Mouse (Mus musculus): ENCODE results near the gene Ide. TPM values are rescaled to one million over a fixed set of nuclear protein-coding genes. Genes with fewer than 3 reads are reported as not detected.
"Not testable (repeated sequence)": the region's sequence is repeated elsewhere in the genome, so short reads cannot be mapped to it uniquely, and the experiment has no call there.

Gene Ide
- total RNA-seq, 2 experiments from 2014 or later = 37.8 to 37.9 TPM

DNA sequence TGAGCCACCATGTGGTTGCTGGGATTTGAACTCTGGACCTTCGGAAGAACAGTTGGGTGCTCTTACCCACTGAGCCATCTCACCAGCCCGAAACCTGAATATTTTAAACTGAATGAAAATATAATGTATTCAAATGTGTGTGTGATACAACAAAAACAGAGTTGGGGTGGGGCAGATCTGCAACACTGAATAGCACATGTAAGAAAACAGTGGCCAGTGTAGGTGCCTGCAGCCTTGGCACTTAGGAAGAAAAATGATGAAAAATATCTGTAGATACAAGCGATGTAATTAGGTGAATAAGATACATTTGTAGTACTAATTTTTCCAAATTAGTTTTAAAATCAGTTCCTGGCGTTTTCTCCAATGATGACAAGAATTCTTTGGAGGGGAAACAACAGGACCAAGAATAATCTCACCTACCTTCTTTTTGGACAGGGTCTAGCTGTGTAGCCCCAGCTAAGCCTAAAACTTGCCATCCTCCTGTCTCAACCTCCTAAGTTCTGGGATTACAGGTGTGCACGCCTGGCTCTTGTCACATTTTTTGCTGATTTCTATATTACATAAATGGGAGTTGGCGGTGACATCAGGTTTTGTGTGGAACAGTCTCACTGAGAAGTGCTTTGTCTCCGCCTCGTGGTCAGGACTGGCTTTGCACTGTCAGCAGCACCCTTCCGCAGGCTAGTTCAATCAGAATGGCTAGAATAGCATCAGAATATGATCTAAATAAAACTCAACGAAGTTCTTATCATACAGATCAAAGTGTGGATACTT lies 72.1 kb downstream of the Ide start:
- DNase-seq = peak; percentile 89 to 91

DNA sequence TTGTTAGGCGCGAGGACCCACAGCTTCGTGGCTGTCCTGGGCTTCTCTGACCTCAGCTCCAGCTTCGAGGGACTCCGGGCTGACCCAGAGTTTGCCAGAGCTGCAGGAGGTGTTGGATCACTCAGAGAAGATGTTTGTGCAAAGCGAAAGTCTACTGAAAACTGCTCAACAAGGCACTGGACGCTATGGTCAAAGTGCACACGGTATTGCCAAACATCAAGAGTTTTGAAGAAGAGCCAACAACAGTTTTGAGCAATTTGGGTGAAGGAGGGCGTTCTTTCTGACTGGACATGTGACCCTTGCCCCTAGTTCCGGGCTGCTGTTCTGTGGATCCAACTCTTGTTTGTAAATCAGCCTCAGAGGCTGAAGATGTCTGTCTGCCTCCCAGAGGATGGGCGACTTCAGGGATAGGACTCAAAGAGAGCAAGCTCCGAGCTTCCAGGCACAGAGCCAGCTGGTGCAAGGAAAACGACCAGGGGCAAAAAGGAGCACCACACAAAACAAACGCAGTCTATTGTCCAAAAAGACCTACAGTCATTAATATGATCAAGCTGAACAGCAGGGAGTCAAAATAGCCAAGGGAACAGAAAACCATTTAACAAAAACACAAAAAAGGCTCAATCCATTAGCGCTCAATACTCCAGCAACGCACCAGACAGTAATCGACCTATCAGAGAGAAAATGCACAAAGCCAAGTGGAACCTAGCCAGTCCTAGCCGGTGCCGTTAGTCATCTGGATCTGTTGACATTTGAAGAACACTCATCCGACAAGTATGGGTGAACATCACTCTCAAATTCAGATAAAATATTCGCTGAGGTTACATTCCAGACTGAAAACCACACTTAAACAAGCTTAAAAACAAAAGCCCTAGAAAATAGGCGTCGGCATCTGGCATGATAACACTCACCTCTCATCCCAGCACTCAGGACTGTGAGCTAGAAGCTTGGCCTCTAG lies 73.4 kb downstream of the Ide start:
- peak; percentile 32 to 40 for DNase-seq

DNA sequence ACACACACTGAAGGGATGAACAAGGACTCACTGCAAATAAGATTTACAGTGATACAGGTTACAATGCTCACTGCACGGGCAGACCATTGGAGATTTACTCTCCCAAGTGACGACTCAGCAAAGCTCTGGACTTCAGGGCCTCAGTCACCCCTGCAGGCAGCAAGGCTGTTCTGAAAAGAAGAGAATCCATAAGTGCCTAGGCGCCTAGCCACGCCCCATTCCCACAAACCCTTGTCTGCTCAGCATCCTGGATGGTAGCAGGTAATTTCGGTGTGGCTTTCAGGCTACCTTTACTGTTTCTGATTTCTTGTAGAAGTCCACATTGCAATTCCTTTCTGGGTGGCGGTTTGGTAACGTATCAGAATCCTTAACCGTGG lies 74.1 kb downstream of the Ide start:
- DNase-seq = no peak

DNA sequence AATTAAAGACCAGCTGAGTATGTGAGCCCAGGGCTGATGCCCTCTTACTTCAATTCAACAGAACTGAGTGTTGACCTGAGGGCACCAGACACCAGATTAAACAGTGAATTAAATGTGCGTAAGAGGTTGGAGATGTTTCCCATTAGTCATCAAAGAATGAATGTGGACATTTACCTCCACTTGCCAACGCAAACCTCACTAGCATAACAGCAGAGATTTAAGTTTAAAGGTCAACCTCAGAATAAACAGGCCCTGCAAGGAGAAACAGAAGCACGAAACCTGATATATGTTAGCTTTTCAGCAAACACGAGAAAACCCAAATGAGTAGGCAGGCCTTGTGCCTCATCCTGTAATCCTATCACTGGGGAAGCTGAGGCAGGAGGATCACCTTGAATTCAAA lies 75.3 kb downstream of the Ide start:
- no peak for DNase-seq

DNA sequence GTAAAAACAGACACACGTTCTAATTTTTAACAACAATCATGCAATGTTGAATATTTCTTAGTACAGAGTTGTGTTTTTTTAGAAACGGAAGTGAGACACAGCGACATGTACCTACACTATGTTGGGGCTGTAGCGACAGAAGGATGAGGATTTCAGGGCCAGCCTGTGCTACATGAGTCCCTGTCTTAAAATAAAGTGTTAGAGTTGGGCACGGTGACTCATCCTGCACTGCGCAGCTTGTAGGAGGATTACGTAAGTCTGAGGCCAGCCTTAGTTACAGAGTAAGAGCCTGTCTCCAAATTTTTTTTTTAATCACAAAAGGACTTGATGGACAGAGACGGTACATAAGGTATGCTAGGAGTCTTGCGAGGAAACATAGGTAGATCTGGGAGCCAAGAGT lies 82.3 kb downstream of the Ide start:
- peak in 1 of 2 experiments; percentile 37 for DNase-seq

DNA sequence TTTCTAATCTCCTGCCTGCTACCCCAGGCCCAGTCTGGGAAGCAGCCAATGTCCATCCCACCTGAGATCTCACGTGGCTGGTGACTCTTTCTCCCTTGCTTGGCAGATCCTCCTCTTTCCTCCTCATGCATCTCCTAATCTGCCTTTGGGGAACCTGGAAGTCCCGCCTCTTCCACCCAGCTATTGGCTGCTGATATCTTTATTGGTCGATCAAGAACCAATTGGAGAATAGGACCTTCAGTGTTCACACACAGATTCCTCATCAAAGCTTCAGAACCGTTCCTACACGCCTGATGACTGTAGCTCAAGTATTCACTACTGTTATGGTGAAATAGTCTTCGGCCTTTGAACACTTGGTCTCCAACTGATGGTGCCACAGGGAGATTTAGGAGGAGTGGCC lies 85.5 kb downstream of the Ide start:
- no peak for DNase-seq

DNA sequence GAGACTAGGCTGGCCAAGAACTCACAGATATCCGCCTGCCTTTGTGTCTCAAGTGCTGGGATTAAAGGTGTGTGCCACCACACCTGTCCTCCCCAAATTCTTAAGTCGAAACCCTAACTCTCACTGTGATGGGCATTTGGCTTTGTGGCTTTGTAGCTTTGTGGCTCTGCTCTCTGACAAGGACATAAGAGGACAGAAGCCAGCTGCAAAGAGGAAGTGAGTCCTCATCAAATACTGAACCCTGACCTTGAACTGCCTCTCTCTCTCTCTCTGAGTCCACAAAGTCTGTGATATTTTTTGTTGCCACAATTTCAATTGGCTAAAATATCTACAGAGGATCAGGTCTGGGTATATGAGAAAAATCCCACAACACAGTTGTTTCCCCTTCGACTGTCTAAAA lies 89.5 kb downstream of the Ide start:
- no peak for DNase-seq

DNA sequence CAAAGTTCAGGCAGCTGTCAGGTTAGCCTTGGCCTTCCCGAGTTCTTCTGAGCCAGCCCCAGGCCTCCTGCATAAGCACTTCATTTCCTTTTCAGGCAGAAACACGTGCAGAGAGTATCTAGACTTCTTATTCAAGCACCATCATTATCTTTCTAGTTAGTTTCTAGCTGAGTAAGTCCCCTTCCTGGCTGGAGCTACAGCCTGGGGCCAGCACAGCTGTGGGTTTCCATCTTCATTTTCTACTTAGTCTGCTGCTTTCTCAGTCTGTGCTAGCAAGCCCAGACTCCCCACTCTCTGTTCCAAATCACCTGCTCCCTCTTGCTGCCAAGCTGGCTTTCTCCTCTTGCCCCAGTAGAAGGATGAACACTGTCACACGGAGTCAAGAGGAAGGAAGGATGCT lies 90.8 kb downstream of the Ide start:
- DNase-seq = no peak

DNA sequence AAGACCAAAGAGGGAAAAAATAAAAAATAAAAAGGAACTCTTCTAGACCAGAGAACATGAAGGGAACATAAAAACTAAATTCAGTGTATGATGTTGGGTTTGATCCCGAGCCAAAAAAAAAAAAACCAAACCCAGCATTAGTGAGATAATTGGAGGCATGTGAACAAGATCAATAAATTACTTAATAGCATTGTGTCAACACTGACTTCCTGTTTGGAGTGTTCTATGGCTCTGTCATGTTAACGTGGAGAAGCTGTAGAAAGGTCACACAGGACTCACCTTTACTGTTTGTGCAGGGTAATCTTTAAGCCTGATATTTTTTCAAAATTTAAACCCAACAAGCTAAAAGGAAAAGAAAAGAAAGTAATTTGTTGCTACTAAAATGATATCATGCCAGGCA lies 94.9 kb downstream of the Ide start:
- no peak for DNase-seq

DNA sequence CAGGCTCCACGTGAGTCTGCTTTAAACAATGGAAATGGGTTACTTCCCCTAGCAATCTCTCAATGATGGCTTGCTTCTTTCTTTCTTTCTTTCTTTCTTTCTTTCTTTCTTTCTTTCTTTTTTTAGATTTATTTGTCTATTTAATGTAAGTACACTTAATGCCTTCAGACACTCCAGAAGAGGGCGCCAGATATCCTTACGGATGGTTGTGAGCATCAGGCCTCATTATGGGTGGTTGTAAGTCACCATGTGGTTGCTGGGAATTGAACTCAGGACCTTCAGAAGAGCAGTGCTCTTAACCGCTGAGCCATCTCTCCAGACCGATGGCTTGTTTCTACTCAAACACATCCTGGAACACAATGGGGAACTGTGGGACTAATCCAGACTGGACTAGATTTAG lies 96.5 kb downstream of the Ide start:
- no peak for DNase-seq

DNA sequence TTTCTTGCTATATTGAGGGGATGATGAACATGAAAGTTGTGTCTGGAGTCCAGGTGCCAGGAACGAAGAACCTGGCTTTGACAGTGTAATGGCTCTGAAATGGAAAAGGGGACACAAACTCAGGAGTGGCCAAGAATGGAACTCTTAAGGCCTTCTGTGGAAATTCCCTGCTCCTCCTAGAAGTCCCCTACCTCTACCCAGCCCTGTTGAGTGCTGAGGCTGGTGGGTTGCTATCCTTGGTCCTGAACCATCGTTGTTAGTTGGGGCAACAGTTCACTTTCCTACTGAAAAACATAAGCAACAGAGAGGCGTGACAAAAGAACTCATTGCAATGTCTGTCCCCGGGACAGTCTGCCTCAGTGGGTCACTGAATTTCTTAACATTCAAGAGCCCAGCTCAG lies 98.6 kb downstream of the Ide start:
- no peak for DNase-seq

DNA sequence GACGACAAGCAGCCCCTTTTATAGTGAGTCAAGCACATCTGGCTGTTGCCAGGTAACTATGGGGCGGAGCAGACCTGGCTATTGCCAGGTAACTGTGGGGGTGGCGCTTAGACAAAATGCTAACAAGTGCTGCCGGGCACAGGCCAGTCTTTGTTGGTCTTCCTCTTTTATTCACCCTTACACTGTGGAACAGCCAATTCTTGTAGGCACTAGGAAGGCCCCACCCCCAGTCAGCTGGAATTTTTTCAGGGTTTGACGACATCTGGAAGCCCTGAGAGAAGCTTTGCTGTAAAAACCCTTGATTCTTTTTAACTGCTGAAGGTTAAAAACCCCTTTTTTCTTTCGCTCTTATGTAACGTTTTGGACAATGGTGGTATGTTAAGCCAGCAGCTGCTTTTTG lies 99.0 kb downstream of the Ide start:
- DNase-seq = no peak

DNA sequence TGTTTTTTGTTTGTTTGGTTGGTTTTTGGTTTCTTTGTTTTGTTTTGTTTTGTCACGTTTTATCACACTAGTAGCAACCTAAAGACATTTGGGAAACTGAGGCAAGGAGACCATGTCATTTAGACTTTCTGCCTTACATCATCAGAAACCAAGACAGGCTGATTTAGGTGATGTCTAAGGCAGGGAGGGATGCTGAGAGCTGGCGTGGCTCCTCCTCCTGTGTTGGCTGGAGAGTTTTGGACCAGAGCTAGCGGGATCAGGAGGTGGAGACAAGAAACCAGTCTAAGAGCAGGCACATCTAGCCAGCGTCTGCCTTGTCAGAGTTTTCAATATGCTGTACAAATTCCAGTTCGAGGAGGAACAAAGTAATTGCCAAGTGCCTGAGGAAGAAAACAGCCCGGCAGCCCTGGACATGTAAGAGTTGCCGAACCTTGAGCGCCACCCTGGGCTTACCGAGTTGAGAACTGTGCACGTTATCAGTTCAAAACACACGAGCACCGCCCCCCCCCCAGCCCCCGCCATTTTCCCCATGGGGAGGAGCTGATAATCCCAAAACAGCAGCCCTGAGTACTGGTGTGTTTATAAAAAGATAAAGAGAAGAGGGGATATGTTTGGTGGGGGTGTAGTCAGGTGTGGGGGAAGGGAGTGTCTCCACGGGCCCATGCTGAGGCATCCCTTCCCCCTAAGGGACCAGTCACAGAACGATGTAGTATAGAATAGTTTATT lies 99.8 kb downstream of the Ide start:
- no peak for DNase-seq

DNA sequence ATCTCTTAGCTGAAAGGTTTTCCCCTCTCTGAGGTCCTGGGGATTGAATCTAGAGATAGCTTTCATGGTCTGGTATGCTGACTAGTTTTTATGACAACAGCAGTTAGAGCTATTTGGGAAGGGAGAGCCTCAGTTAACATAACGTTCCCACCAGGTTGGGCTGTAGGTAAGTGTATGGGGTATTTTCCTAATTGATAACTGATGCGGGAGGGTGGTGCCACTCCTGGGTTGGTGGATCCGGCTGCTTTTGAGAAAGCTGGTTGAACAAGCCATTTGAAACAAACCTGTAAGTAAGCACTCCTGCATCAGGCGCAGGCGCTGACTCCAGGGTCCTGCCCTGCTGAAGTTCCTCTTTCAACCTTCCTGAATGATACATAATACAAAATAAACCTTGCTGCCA lies 100.3 kb downstream of the Ide start:
- DNase-seq = no peak

DNA sequence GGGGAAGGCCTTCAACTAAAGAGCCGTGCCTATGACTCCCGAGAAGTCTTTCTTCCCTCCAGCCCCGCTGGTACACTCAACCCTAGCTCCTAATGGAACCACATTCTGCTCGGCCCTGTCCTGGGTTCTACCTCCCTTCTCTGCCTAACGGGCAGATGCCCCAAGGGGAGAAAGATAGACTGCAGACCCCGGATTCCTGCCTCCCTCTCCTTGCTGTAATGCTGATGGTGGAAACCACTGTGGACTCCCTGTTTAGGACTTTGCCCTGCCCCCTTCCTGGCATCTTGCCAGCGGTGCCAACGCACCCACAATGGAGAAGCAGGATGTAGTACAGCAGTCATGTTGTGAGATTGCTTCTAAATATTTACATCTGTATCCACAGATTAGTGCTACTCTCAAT lies 101.8 kb downstream of the Ide start:
- DNase-seq = no peak

DNA sequence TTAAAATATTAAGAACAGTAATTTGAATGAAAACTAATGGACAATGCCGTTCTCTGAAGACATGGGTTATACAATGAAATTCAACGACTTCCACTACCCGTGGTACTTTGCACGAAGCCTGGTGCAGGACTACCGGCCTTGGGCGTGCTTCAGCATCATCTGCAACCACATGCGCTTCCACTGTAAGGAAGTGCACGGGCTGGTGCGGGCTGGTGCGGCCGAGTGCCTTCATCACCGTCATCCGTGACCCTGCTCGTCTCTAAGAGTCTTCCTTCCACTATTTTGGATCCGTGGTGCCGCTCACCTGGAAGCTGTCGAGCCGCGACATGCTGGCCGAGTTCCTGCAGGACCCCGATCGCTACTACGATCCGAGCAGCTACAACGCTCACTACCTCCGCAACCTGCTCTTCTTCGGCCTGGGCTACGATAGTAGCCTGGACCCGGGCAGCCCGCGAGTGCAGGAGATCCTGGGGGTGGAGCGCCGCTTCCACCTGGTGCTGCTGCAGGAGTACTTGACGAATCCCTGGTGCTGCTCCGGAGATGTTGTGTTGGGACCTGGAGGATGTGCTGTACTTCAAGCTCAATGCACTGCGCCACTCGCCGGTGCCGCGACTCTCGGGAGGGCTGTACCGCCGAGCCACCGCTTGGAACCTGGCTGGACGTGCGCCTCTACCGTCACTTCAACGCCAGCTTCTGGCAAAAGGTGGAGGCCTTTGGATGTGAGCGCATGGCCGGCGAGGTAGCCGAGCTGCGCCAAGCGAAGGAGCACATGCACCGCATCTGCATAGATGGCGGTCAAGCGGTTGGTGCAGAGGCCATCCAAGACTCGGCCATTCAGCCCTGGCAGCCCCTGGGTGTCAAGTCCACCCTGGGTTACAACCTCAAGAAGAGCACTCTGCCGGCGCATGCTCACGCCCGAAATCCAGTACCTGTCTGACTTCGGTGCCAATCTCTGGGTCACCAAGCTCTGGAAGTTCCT lies 103.8 kb downstream of the Ide start:
- no peak for DNase-seq

DNA sequence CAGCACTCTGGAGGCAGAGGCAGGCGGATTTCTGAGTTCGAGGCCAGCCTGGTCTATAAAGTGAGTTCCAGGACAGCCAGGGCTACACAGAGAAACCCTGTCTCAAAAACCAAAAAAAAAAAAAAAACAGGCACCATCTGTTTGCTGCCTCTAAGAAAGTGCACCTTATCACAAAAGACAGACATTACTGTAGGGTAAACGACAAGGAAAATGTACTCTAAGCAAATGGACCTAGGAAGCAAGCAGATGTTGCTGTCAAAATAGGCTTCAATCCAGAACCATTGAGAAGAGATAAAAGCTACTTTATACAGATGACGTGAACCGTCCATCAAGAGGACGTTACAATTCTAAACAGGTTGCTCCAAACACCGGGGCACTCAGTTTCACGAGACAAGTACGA lies 105.1 kb downstream of the Ide start:
- not testable (repeated sequence) for DNase-seq

DNA sequence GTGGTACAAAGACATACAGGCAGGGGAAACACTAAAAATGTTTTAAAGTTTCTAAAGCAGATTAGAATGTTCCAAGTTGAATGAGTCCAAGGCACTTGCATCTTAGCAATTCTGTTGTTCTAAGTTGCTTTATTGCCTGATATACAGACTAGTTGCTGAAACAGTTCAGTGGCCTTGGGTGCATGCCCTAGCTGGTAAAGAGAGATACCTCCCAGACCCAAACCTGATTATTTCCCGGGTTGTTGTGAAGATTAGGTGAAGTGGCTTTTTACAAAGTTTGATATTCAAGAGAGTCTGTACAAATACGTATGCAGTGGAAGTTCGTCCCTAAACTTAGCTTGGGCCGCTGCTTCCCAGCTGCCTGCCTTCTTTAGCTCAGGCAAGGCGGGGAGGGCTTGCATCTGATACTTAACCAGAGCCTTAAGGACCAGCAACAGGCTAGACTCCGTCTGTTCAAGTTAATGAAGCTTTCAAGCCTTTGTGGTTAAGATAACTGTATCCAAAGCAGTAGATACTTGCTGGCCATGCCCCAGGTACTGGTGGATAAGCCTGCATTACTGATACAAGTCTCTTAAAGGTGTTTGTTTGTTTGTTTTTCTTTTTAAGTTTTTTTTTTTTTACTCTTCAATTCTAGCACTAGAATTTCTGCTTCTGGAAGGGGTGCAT lies 112.3 kb downstream of the Ide start:
- DNase-seq = no peak

All from layer of hippocampus, postnatal 36 days (tissue).